Mouse (Mus musculus): ENCODE data around the gene Cacna1a. TPM values are rescaled to one million over a fixed set of nuclear protein-coding genes. Genes with fewer than 3 reads are reported as not detected.

Cacna1a gene
- polyA plus RNA-seq, 1 experiment = 140 TPM

GRCm38 (mm10) chr8:84586221-84586620, 198.0 kb downstream of the Cacna1a start:
- no peak for TF ChIP-seq CTCF (IDR thresholded peaks at IDR 0.05; ENCODE audit: extremely low read depth, insufficient read depth, low read length)
- TF ChIP-seq POLR2A (IDR thresholded peaks at IDR 0.05; ENCODE audit: extremely low read depth, insufficient read depth, low read length) = no peak
- Histone ChIP-seq H3K4me1 (ENCODE audit: control insufficient read depth, insufficient read depth, low read length) (no peaks in the 10 kb centered on the region), H3K27ac (ENCODE audit: insufficient read depth, low read length) (no peak overlapping the region), H3K4me3 (ENCODE audit: insufficient read depth, low read length) (no peak overlapping the region)

GRCm38 (mm10) chr8:84588498-84588897, 200.3 kb downstream of the Cacna1a start:
- no peak overlapping the region for H3K4me3 ChIP-seq (ENCODE audit: insufficient read depth, low read length)
- TF ChIP-seq POLR2A (IDR thresholded peaks at IDR 0.05; ENCODE audit: extremely low read depth, insufficient read depth, low read length) (no peak), CTCF (IDR thresholded peaks at IDR 0.05; ENCODE audit: extremely low read depth, insufficient read depth, low read length) (no peak)
- H3K27ac ChIP-seq (ENCODE audit: insufficient read depth, low read length) = no peak overlapping the region
- H3K4me1 ChIP-seq (ENCODE audit: control insufficient read depth, insufficient read depth, low read length) = no peaks in the 10 kb centered on the region

GRCm38 (mm10) chr8:84592015-84592662, 203.9 kb downstream of the Cacna1a start:
- TF ChIP-seq POLR2A (IDR thresholded peaks at IDR 0.05; ENCODE audit: extremely low read depth, insufficient read depth, low read length) (no peak), CTCF (IDR thresholded peaks at IDR 0.05; ENCODE audit: extremely low read depth, insufficient read depth, low read length) (peak; percentile 89)
- H3K27ac ChIP-seq (ENCODE audit: insufficient read depth, low read length) = no peak overlapping the region

GRCm38 (mm10) chr8:84593143-84593542, 204.9 kb downstream of the Cacna1a start:
- TF ChIP-seq POLR2A (IDR thresholded peaks at IDR 0.05; ENCODE audit: extremely low read depth, insufficient read depth, low read length) (no peak), CTCF (IDR thresholded peaks at IDR 0.05; ENCODE audit: extremely low read depth, insufficient read depth, low read length) (no peak)
- Histone ChIP-seq H3K4me3 (ENCODE audit: insufficient read depth, low read length) (no peak overlapping the region), H3K4me1 (ENCODE audit: control insufficient read depth, insufficient read depth, low read length) (no peaks in the 10 kb centered on the region), H3K27ac (ENCODE audit: insufficient read depth, low read length) (no peak overlapping the region)

More at GRCm38 (mm10) chr8:84592015-84592662, 203.9 kb downstream of the Cacna1a start:
- H3K4me1 ChIP-seq (ENCODE audit: control insufficient read depth, insufficient read depth, low read length) = no peaks in the 10 kb centered on the region
- H3K4me3 ChIP-seq (ENCODE audit: insufficient read depth, low read length) = no peak overlapping the region

GRCm38 (mm10) chr8:84594099-84594780, 206.0 kb downstream of the Cacna1a start:
- no peaks in the 10 kb centered on the region for H3K4me1 ChIP-seq (ENCODE audit: control insufficient read depth, insufficient read depth, low read length)
- no peak overlapping the region for H3K27ac ChIP-seq (ENCODE audit: insufficient read depth, low read length)
- TF ChIP-seq POLR2A (IDR thresholded peaks at IDR 0.05; ENCODE audit: extremely low read depth, insufficient read depth, low read length) = no peak
- TF ChIP-seq CTCF (IDR thresholded peaks at IDR 0.05; ENCODE audit: extremely low read depth, insufficient read depth, low read length) = peak; percentile 92
- H3K4me3 ChIP-seq (ENCODE audit: insufficient read depth, low read length) = no peak overlapping the region

- no peak overlapping the region for H3K27ac ChIP-seq (ENCODE audit: insufficient read depth, low read length)
- TF ChIP-seq POLR2A (IDR thresholded peaks at IDR 0.05; ENCODE audit: extremely low read depth, insufficient read depth, low read length) (no peak), CTCF (IDR thresholded peaks at IDR 0.05; ENCODE audit: extremely low read depth, insufficient read depth, low read length) (peak; percentile 62)
- no peak overlapping the region for H3K4me3 ChIP-seq (ENCODE audit: insufficient read depth, low read length)
- H3K4me1 ChIP-seq (ENCODE audit: control insufficient read depth, insufficient read depth, low read length) = no peaks in the 10 kb centered on the region
Observed at GRCm38 (mm10) chr8:84595648-84596047, 207.4 kb downstream of the Cacna1a start.

- TF ChIP-seq CTCF (IDR thresholded peaks at IDR 0.05; ENCODE audit: extremely low read depth, insufficient read depth, low read length) (no peak), POLR2A (IDR thresholded peaks at IDR 0.05; ENCODE audit: extremely low read depth, insufficient read depth, low read length) (no peak)
- Histone ChIP-seq H3K27ac (ENCODE audit: insufficient read depth, low read length) (no peak overlapping the region), H3K4me1 (ENCODE audit: control insufficient read depth, insufficient read depth, low read length) (no peaks in the 10 kb centered on the region), H3K4me3 (ENCODE audit: insufficient read depth, low read length) (no peak overlapping the region)
Observed at GRCm38 (mm10) chr8:84599401-84599800, 211.2 kb downstream of the Cacna1a start.

- no peak for TF ChIP-seq CTCF (IDR thresholded peaks at IDR 0.05; ENCODE audit: extremely low read depth, insufficient read depth, low read length)
- no peak for TF ChIP-seq POLR2A (IDR thresholded peaks at IDR 0.05; ENCODE audit: extremely low read depth, insufficient read depth, low read length)
- Histone ChIP-seq H3K27ac (ENCODE audit: insufficient read depth, low read length) (no peak overlapping the region), H3K4me3 (ENCODE audit: insufficient read depth, low read length) (no peak overlapping the region), H3K4me1 (ENCODE audit: control insufficient read depth, insufficient read depth, low read length) (no peaks in the 10 kb centered on the region)
Observed at GRCm38 (mm10) chr8:84600311-84600907, 212.2 kb downstream of the Cacna1a start.

- no peaks in the 10 kb centered on the region for H3K4me1 ChIP-seq (ENCODE audit: control insufficient read depth, insufficient read depth, low read length)
- no peak overlapping the region for H3K27ac ChIP-seq (ENCODE audit: insufficient read depth, low read length)
- H3K4me3 ChIP-seq (ENCODE audit: insufficient read depth, low read length) = no peak overlapping the region
- TF ChIP-seq CTCF (IDR thresholded peaks at IDR 0.05; ENCODE audit: extremely low read depth, insufficient read depth, low read length) = no peak
- no peak for TF ChIP-seq POLR2A (IDR thresholded peaks at IDR 0.05; ENCODE audit: extremely low read depth, insufficient read depth, low read length)
Observed at GRCm38 (mm10) chr8:84601221-84601751, 213.0 kb downstream of the Cacna1a start.

Data from cortical plate, adult 2 months (tissue).